Mouse (Mus musculus): ENCODE data around the gene Rfpl4.

GRCm38 (mm10) chr7:5109301-5109700 lies 7.4 kb downstream of the Rfpl4 start:
- TF ChIP-seq CTCF (IDR thresholded peaks at IDR 0.05; ENCODE audit: borderline replicate concordance, insufficient read depth, low read depth, low read length) (no peak), POLR2A (IDR thresholded peaks at IDR 0.05; ENCODE audit: borderline replicate concordance, insufficient read depth, low read length) (no peak)

Data from cerebellum, adult 2 months (tissue).